Mouse (Mus musculus) neural tube, embryonic 11.5 days (tissue): ENCODE results near the gene Btaf1. TPM values are rescaled to one million over a fixed set of nuclear protein-coding genes. Genes with fewer than 3 reads are reported as not detected.

Experiments used
- ATAC-seq: fragments of 200-750 bp; cut with Nextera tagmentation; 2 replicates; pipeline ENCODE4 v1.8.0; 2017; ENCODE audit warnings: moderate number of reproducible peaks, mild to moderate bottlenecking, moderate TSS enrichment, moderate library complexity; ENCODE audit not compliant: insufficient read depth, low FRiP score, low TSS enrichment
- DNase-seq: peaks from one replicate; pipeline ENCODE4 v3.0.0-alpha.2; 2015; ENCODE audit warnings: low spot score
- H3K27ac ChIP-seq: fragments of 300-500 bp; sonication (generic); 2 replicates; pipeline ENCODE4 v1.5.1; 2014; ENCODE audit warnings: low read depth, mild to moderate bottlenecking, low read length
- H3K27me3 ChIP-seq: fragments of 300-500 bp; sonication (generic); 2 replicates; pipeline ENCODE4 v1.6.1; 2014; ENCODE audit warnings: mild to moderate bottlenecking, low read length, mixed read lengths; ENCODE audit not compliant: control insufficient read depth, insufficient read depth
- H3K36me3 ChIP-seq: fragments of 300-500 bp; sonication (generic); 2 replicates; pipeline ENCODE4 v1.6.1; 2014; ENCODE audit warnings: mild to moderate bottlenecking, low read length, moderate library complexity, mixed read lengths; ENCODE audit not compliant: control insufficient read depth, insufficient read depth
- H3K4me1 ChIP-seq: fragments of 300-500 bp; sonication (generic); 2 replicates; pipeline ENCODE4 v1.6.1; 2014; ENCODE audit warnings: low read length, mixed read lengths; ENCODE audit not compliant: control insufficient read depth, insufficient read depth
- H3K4me2 ChIP-seq: fragments of 300-500 bp; sonication (generic); 2 replicates; pipeline ENCODE4 v1.6.1; 2014; ENCODE audit warnings: low read depth, mild to moderate bottlenecking, moderate library complexity
- H3K4me3 ChIP-seq: fragments of 300-500 bp; sonication (generic); 2 replicates; pipeline ENCODE4 v1.5.1; 2014; ENCODE audit warnings: low read depth, low read length
- H3K9ac ChIP-seq: fragments of 300-500 bp; sonication (generic); 2 replicates; pipeline ENCODE4 v1.6.1; 2014; ENCODE audit warnings: mild to moderate bottlenecking, low read length
- H3K9me3 ChIP-seq: fragments of 300-500 bp; sonication (generic); 2 replicates; pipeline ENCODE4 v1.6.1; 2016; ENCODE audit warnings: low read length; ENCODE audit not compliant: control insufficient read depth
- WGBS: fragments of 180-500 bp; shearing (Covaris S2); extraction: QIAGEN DNeasy Blood & Tissue Kit; methylation state at CpG from one replicate; pipeline ENCODE4 v1.1.7; 2014; 5-methylcytosine and 5-hydroxymethylcytosine counted together
- polyA plus RNA-seq: library from polyadenylated mRNA; unstranded; fragments of >200 nt; fragmentation: Nextera tagmentation; extraction: Ambion mirVana; gene quantifications from 2 replicates; pipeline ENCODE4 v1.2.1, GENCODE M21; 2014

Gene Btaf1
- polyA plus RNA-seq, 1 experiment from 2014 or later = 22.2 TPM

- no peak for DNase-seq
- H3K9me3 ChIP-seq = no peaks in the 10 kb centered on the region; the same call in 1 of the 2 replicates
- WGBS = 81% methylated on average over 10 of the region's 11 CpGs
These were observed 95.1 kb downstream of the Btaf1 start for GRCm38 (mm10) chr19:37020951-37021350.

GRCm38 (mm10) chr19:37022146-37022545, 96.3 kb downstream of the Btaf1 start:
- H3K4me1 ChIP-seq = 0 out of 2 replicates have a peak, but pooled peaks cover 3% of the 10 kb centered on the region
- H3K9ac ChIP-seq = no peak overlapping the region
- no peak for DNase-seq
- ATAC-seq = no peak
- no peaks in the 10 kb centered on the region for H3K27me3 ChIP-seq
- no peaks in the 10 kb centered on the region for H3K9me3 ChIP-seq
- H3K4me2 ChIP-seq = no peak overlapping the region
- no peak overlapping the region for H3K27ac ChIP-seq
- H3K4me3 ChIP-seq = no peak overlapping the region
- H3K36me3 ChIP-seq = no peaks in the 10 kb centered on the region; the same call in 1 of the 2 replicates
- WGBS = 90% methylated on average over 5 of the region's 5 CpGs

More at GRCm38 (mm10) chr19:37020951-37021350, 95.1 kb downstream of the Btaf1 start:
- 0 out of 2 replicates have a peak, but pooled peaks cover 3% of the 10 kb centered on the region for H3K4me1 ChIP-seq
- H3K4me3 ChIP-seq = no peak overlapping the region
- H3K4me2 ChIP-seq = no peak overlapping the region
- H3K36me3 ChIP-seq = no peaks in the 10 kb centered on the region; the same call in 1 of the 2 replicates
- H3K9ac ChIP-seq = no peak overlapping the region
- no peak overlapping the region for H3K27ac ChIP-seq
- ATAC-seq = no peak
- H3K27me3 ChIP-seq = no peaks in the 10 kb centered on the region

- H3K4me3 ChIP-seq = no peak overlapping the region
- H3K27ac ChIP-seq = no peak overlapping the region
- no peak overlapping the region for H3K9ac ChIP-seq
- ATAC-seq = no peak
- 86% methylated on average over 13 of the region's 13 CpGs for WGBS
- no peaks in the 10 kb centered on the region for H3K4me1 ChIP-seq
- no peaks in the 10 kb centered on the region for H3K27me3 ChIP-seq
- no peaks in the 10 kb centered on the region for H3K36me3 ChIP-seq
- H3K9me3 ChIP-seq = no peaks in the 10 kb centered on the region
- no peak overlapping the region for H3K4me2 ChIP-seq
- DNase-seq = no peak
These were observed 100.0 kb downstream of the Btaf1 start for GRCm38 (mm10) chr19:37025839-37026319.

- WGBS = 89% methylated on average over 11 of the region's 11 CpGs
- no peak for ATAC-seq
- no peak overlapping the region for H3K27ac ChIP-seq
These were observed 100.5 kb downstream of the Btaf1 start for GRCm38 (mm10) chr19:37026408-37026807.

GRCm38 (mm10) chr19:37029771-37030170, 103.9 kb downstream of the Btaf1 start:
- ATAC-seq = no peak
- 84% methylated on average over 6 of the region's 6 CpGs for WGBS
- no peak overlapping the region for H3K4me2 ChIP-seq

More at GRCm38 (mm10) chr19:37026408-37026807, 100.5 kb downstream of the Btaf1 start:
- DNase-seq = no peak
- Histone ChIP-seq H3K27me3 (no peaks in the 10 kb centered on the region), H3K36me3 (no peaks in the 10 kb centered on the region), H3K9ac (no peak overlapping the region), H3K4me3 (no peak overlapping the region), H3K4me2 (no peak overlapping the region), H3K9me3 (no peaks in the 10 kb centered on the region), H3K4me1 (no peaks in the 10 kb centered on the region)

GRCm38 (mm10) chr19:37031446-37031845, 105.6 kb downstream of the Btaf1 start:
- no peak overlapping the region for H3K9ac ChIP-seq
- H3K4me1 ChIP-seq = no peaks in the 10 kb centered on the region
- no peaks in the 10 kb centered on the region for H3K36me3 ChIP-seq
- no peak for DNase-seq
- ATAC-seq = no peak
- no peak overlapping the region for H3K27ac ChIP-seq
- H3K27me3 ChIP-seq = no peaks in the 10 kb centered on the region
- H3K4me3 ChIP-seq = no peak overlapping the region
- WGBS = 91% methylated on average over 5 of the region's 5 CpGs
- no peaks in the 10 kb centered on the region for H3K9me3 ChIP-seq
- H3K4me2 ChIP-seq = no peak overlapping the region

More at GRCm38 (mm10) chr19:37029771-37030170, 103.9 kb downstream of the Btaf1 start:
- H3K27me3 ChIP-seq = no peaks in the 10 kb centered on the region
- no peaks in the 10 kb centered on the region for H3K4me1 ChIP-seq
- no peak overlapping the region for H3K27ac ChIP-seq
- DNase-seq = no peak
- H3K9ac ChIP-seq = no peak overlapping the region
- H3K36me3 ChIP-seq = no peaks in the 10 kb centered on the region
- H3K4me3 ChIP-seq = no peak overlapping the region
- H3K9me3 ChIP-seq = no peaks in the 10 kb centered on the region

GRCm38 (mm10) chr19:37032364-37032763, 106.5 kb downstream of the Btaf1 start:
- DNase-seq (no peak), ATAC-seq (no peak)
- no peak overlapping the region for H3K4me2 ChIP-seq
- no peaks in the 10 kb centered on the region for H3K36me3 ChIP-seq
- no peak overlapping the region for H3K4me3 ChIP-seq
- 87% methylated on average over 2 of the region's 2 CpGs for WGBS
- no peaks in the 10 kb centered on the region for H3K9me3 ChIP-seq
- no peaks in the 10 kb centered on the region for H3K27me3 ChIP-seq
- no peaks in the 10 kb centered on the region for H3K4me1 ChIP-seq
- H3K27ac ChIP-seq = no peak overlapping the region
- H3K9ac ChIP-seq = no peak overlapping the region

- Histone ChIP-seq H3K9ac (no peak overlapping the region), H3K4me2 (no peak overlapping the region), H3K36me3 (no peaks in the 10 kb centered on the region), H3K27ac (no peak overlapping the region), H3K9me3 (no peaks in the 10 kb centered on the region), H3K4me1 (no peaks in the 10 kb centered on the region), H3K27me3 (no peaks in the 10 kb centered on the region), H3K4me3 (no peak overlapping the region)
- DNase-seq (no peak), ATAC-seq (no peak)
These were observed 115.0 kb downstream of the Btaf1 start for GRCm38 (mm10) chr19:37040906-37041305.

GRCm38 (mm10) chr19:37044431-37044830, 118.6 kb downstream of the Btaf1 start:
- no peaks in the 10 kb centered on the region for H3K4me1 ChIP-seq
- no peaks in the 10 kb centered on the region for H3K9me3 ChIP-seq
- DNase-seq (no peak), ATAC-seq (no peak)
- no peaks in the 10 kb centered on the region for H3K27me3 ChIP-seq
- no peak overlapping the region for H3K4me2 ChIP-seq
- WGBS = 84% methylated on average over 10 of the region's 10 CpGs
- no peak overlapping the region for H3K4me3 ChIP-seq
- H3K9ac ChIP-seq = no peak overlapping the region
- H3K36me3 ChIP-seq = no peaks in the 10 kb centered on the region
- no peak overlapping the region for H3K27ac ChIP-seq
